Mouse (Mus musculus): ENCODE measurements around the gene Gm21800.
"Not testable (repeated sequence)": the region's sequence is repeated elsewhere in the genome, so short reads cannot be mapped to it uniquely, and the experiment has no call there.

Gm21800 gene

DNA sequence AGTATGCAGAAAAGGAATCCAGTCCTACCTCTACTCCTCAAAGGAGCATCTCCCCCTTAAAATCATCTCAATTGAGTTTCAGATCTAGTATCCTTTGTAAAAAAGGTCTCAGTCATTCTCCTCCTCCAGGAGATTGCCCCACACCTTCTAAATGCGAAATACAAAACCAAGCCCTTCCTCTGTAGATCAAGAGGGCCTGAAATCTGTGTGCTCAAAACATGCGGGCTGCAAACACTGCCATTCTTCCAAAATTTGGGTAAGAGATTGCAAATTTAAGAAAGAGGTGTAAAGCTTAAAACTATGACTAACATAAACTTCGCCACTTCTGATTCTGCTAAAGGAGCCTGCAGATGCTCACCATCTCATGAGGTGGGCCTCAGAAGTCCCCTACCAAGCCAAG lies at the start of gene Gm21800:
Gene Gm21800, plus strand, starts transcription at position 301 of the 400 bp plus-strand sequence.
- DNase-seq (ENCODE audit: low read depth, low spot score), result not testable (repeated sequence)

All from CD4-positive, CD25-positive, alpha-beta regulatory T cell, adult 2 months (primary cell).